Mouse (Mus musculus) inflammation-experienced regulatory T-cells, adult 6 months (primary cell): ENCODE measurements around the gene Spin2f. TPM values are rescaled to one million over a fixed set of nuclear protein-coding genes. Genes with fewer than 3 reads are reported as not detected.
"Not testable (repeated sequence)": the region's sequence is repeated elsewhere in the genome, so short reads cannot be mapped to it uniquely, and the experiment has no call there.

ENCODE experiments used
- ATAC-seq: one replicate; pipeline ENCODE4 v1.8.0; 2017
- polyA plus RNA-seq, 3 experiments: library from polyadenylated mRNA; unstranded; fragments of 100-300 nt; shearing (Covaris generic); gene quantifications; one replicate each; pipeline ENCODE4 v1.2.1; 2017

Gene Spin2f
- polyA plus RNA-seq, result not detected

DNA sequence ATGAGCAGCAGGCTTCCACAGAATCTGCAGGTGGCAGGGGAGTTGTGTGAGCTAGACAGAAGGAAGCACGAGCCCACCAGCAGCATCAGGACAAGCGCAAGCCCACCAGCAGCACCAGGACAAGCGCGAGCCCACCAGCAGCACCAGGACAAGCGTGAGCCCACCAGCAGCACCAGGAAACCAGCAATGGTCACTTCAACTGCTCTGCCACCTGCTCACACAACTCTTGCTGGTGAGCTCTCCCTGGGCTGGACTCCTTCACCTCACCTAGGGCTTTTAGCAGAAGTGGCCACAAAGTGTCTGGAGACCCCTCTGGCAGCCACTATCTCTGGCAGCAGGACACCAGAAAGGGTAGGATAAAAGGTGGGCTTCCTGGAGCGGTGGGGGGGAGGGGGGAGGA, at the start of gene Spin2f:
Spin2f (plus strand) TSS at position 301 of the 400 bp plus-strand sequence.
- not testable (repeated sequence) for ATAC-seq

DNA sequence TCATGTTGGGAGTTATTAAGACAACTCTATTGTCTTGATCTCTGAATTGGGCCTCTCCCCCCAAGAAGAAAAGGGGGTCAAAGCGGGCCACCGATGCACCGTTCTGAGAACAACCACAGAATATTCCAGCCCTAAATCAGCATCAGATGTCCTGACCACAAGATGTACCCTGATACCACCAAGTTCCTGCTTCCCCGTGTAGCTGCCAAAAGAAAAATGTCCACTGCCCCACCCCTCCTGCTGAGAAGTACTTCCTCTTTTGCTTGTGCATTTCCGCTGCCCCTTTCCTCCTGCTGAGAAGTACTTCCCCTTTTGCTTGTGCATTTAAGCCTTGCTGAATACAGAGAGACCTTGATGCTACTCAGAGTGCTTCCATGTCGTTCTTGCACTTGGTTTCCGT, 41.6 kb upstream of the Spin2f start:
- not testable (repeated sequence) for ATAC-seq

DNA sequence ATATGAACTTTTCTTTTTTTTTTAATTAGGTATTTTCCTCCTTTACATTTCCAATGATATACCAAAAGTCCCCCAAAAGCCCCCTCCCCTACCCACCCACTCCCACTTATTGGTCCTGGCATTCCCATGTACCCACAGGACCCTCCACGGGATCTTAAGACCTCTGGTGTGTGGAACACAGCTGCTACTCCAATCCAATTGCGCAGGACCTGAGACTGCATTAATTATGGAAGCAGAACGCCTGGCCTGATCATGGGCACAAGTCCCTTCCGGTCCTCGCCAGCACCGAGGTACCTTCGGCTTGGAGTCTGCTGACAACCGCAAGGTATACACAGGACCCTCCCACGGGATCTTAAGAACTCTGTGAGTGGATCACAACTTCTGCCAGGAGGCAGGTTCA, 30.2 kb upstream of the Spin2f start:
- ATAC-seq, result not testable (repeated sequence)

DNA sequence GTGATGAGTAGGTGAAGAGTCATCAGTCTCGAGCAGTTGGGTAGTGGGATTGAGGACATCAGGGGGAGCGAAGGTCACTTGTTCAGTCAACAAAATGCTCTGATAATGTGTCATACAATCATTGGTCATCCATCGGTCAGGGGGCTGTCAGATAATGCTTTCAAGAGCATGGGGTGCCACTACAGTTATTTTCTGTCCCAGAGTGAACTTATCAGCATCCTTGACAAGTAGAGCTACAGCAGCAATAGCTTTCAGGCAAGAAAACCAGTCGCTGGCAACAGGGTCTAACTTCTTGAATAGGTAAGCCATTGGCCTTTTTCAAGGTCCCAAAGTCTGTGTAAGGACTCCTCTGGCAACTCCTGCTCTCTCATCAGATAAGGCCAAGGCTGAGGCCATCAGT, 18.6 kb upstream of the Spin2f start:
- ATAC-seq, result not testable (repeated sequence)

DNA sequence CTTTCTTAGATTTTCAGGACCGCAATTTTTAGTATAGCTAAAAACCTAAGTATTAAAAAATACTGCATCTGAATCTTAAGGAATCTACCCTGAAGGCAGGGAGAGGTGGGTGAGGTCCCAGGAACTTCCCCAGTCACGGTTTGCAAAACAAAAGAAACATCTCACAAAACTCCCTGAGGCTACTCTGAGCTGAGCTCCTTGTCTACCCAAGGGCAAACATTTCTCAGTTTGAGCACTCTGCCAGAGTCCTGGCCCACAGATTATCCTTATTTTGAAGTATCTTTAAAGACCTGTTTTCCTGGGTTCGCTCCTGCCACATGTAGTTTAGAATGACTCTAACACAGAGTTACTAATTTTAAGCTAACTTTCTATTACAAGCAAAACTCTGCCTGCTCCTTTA, 11.9 kb upstream of the Spin2f start:
- not testable (repeated sequence) for ATAC-seq

Other genes starting within 250 kb of the Spin2f start
- not detected for gene Btbd35f29, start 136.2 kb upstream of the Spin2f start, polyA plus RNA-seq
- not detected for gene Btbd35f26, start 82.6 kb downstream of the Spin2f start, polyA plus RNA-seq
- gene Btbd35f19, start 130.0 kb downstream of the Spin2f start, polyA plus RNA-seq, result not detected